Mouse (Mus musculus) c-Kit-positive CD71-negative TER-119-negative erythroid progenitor cells, embryonic 14.5 days (primary cell): Measurements from ENCODE around the gene Tomm40l.
"Not testable (repeated sequence)": the region's sequence is repeated elsewhere in the genome, so short reads cannot be mapped to it uniquely, and the experiment has no call there.

Experiments used
- DNase-seq: peaks from one replicate; pipeline ENCODE4 v3.0.0-alpha.2; 2013; ENCODE audit warnings: low read depth

The Tomm40l gene

GRCm38 (mm10) chr1:171250680-171251593 is 28.6 kb upstream of the Tomm40l start, which contains the start of gene Ndufs2:
Ndufs2 (minus strand) TSS chr1:171251388.
- no peak for DNase-seq

DNA sequence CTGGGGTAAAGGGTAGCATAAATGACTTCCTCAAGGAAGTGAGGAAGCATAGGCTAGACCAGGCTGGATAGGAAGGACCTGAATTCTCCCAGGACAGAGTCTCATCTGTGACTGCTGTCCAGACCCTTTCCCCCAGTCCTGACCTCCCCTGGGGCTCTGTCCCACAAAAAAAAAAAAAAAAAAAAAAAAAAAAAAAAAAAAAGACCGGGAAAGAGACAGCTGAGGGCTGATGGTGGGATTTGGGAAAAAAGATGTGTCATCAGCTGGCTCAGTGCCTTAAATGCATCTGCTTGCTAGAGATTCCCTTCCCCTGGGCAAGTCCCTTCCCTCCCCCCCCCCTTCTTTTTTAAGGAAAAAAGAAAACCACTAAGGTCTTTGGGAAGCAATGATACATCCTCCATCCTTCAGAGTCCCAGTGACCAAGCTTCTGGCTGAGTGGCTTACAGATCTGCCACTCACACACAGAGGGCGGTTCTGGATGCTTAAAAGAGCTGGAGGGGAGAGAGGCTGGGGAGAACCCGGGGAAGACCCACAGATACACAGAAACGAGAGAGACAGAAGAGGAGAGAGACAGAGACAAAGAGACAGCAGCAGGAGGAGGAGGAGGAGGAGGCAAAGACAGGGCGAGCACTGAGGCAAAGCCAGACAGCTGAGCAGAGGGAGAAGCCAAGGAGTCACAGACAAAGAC is 27.7 kb upstream of the Tomm40l start, which contains the start of gene Adamts4:
Gene Adamts4 (plus strand): TSS at position 509 of the 688 bp plus-strand sequence.
- DNase-seq, result no peak

GRCm38 (mm10) chr1:171248386-171249226 is 26.3 kb upstream of the Tomm40l start:
- DNase-seq, result no peak

DNA sequence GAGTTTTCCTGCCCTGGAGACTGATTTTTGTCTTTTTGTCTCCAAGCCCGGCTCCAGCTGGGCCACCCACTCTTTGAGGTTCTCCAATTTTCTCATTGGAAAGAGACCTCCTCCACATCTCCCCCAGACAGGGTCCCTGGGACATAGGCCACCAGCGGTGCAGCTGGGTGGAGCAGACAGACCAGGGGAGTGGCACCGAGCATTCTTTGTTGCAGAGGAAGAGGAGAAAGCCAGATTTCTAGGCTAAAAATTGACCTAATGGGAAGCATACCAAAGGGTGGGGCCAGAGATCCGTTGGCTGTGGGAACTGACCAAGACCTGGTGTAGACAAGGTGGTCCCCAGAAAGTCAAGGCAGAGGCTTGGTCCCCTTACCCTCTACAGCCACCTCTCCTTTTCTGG is 25.6 kb upstream of the Tomm40l start:
- DNase-seq, result no peak

GRCm38 (mm10) chr1:171247453-171247841 is 25.1 kb upstream of the Tomm40l start:
- no peak for DNase-seq

DNA sequence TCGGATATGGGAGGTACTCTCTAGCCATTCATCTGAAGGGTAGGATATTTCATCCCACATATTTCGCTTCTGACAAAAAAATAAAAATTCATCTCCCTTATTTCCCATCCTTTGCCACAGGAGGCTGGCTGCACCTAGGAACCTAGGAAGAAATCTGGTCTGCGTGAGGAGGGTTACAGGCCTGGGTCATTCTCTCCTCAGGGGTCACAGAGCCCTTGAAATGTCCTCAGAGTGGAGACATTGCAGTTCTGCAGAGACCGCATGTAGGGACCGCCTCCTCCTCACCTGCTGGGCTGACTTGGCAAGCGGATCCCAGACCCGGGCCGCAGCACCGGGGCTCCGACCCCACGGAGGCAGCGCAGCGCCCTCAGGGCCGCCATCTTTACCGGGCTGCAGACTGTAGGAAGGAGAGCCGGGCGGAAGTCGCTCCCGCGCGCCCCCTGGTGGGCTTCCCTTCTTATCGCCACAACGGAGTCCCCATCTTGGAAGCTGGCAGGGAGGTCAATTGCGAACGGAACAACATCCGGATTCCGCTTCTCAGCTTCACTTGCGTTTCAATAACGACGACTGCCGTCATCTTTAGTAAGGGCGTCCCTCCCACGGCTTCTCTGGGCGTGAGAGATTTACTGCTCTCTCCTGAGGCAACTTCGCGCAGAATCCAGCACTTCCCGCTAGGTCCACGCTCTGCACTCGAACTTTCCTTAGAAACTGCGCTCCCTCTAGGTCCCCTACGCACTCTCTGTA is 24.6 kb upstream of the Tomm40l start:
- DNase-seq, result peak; percentile 96

DNA sequence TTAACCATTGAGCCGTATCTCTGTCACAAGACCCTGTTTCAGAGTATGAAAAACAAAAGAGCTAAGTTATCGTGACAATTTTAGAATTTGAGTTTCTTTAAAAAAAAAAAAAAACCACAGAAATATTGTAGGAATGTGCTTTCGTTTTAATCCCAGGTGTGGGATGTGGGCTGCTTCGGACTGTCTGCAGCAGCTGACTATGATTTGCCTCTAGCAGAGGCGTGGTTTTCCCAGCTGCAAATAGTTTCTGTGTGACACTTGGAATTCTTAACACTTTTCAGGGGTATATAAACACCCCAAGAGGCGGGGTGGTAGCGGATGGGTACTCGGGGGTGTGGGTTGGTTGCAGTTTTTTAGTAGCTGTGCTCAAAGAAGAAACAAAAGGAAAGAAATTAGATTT is 23.0 kb upstream of the Tomm40l start:
- no peak for DNase-seq

- not testable (repeated sequence) for DNase-seq
These were observed 19.6 kb upstream of the Tomm40l start for GRCm38 (mm10) chr1:171241952-171242351.

GRCm38 (mm10) chr1:171240911-171241310 is 18.6 kb upstream of the Tomm40l start:
- DNase-seq, result no peak

- DNase-seq, result no peak
These were observed 17.9 kb upstream of the Tomm40l start for GRCm38 (mm10) chr1:171239992-171240744.

DNA sequence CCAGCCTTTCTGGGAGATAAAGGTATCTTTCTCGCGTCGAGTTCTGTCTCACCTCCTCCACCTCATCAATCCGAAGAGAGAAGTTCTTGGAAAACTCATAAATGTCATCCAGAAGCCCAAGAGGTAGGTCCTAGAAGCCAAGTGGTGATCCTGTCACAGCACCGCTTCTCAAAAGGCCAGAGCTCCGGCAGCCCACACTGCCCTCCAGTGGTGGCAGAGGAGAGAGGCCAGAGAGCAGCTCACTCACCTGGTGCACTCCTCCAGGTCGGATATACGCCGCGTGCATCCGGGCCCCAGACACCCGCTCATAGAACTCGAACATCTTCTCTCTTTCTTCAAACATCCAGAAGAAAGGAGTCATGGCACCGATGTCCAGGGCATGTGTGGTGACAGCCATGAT is 16.1 kb upstream of the Tomm40l start:
- DNase-seq, result no peak

DNA sequence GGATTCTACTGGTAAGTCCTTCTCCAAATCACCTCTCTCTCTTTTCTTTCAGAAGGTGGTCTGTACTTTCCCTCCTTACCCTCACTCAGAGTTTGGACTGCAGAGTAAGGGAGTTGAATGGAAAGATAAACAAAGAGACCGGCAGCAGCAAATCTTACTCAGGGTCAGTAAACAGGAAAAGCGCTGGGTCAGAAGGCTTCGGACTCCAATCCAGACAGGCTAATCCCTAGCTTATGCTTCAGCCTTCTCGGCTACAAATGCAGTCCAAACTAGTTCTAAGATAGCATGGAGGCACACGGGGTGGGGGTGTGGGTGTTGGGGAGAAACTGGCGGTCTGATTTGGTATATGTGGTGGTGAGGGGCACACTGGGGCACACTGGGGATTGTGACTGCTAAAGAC is 15.1 kb upstream of the Tomm40l start:
- no peak for DNase-seq

DNA sequence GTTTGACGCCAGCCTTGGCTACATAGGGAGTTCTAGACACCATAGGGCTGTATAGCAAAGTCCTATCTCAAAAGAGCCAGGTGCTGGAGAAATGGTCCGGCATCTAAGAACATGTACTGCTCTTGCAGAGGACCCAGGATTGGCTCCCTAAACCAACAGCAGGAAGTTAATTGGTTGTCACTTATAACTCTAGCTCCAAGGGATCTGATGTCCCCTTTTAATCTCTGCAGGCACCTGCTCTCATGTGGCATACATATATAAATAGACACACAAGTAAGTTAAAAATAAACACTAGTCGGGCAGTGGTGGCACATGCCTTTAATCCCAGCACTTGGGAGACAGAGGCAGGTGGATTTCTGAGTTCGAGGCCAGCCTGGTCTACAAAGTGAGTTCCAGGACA is 13.5 kb upstream of the Tomm40l start:
- DNase-seq, result no peak

DNA sequence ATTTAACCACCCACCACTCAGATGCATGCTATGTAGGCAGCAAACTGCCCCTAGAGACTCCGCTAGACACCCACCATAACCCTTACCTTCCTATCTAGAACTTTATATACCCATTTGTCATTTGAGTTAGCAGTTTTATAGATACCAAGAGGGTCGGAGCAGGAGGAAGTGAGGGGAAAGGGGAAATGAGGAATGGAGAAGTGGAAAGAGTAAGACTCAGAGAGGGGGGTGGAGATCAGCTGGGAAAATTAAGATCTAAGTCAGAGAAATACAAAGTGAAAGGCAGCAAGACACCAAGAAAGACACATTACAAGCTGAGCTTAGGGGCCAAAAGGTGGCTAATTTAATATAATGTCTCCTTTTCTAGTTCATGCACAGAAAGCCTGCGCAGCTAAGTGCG is 12.2 kb upstream of the Tomm40l start:
- no peak for DNase-seq

DNA sequence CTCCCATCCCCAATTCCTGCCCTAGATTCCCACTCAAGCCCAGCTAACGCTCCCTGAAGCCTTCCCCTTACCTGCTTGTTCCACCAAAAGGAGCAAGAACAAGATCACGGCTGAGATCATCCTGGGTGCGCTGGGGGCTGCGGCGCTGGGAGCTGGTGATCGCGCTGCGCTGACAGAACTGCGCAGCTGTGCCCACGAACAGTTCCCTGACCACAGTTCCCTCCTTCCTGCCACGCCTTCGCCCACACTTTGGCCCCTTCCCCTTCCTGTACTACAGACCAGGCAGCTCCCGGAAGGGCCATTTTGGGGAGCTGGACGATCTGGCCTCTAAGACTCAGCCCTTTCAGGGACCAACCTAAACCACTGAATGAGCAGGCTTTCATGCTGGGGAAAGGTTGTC is 11.8 kb upstream of the Tomm40l start, which contains the start of gene Fcer1g:
Gene Fcer1g (minus strand): TSS at position 240 of the 400 bp plus-strand sequence.
- DNase-seq, result no peak

GRCm38 (mm10) chr1:171232800-171233730 is 10.8 kb upstream of the Tomm40l start:
- DNase-seq, result no peak

DNA sequence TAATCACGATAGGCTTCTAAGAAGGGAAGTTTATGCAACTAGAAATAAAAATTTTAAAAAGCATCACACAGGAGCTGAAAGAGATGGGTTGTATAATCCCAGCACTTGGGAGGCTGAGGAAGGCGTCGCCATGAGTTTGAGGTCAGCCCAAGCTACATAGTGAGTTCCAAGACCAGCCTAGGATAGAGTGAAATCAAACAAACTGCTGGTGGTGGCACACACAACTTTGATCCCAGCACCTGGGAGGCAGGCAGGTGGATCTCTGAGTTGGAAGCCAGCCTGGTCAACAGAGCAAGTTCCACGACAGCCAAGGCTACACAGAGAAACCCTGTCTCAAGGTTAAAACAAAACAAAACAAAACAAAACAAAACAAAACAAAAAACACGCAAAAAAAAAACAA is 10.0 kb upstream of the Tomm40l start:
- no peak for DNase-seq

GRCm38 (mm10) chr1:171231844-171232243 is 9.5 kb upstream of the Tomm40l start:
- DNase-seq, result no peak

DNA sequence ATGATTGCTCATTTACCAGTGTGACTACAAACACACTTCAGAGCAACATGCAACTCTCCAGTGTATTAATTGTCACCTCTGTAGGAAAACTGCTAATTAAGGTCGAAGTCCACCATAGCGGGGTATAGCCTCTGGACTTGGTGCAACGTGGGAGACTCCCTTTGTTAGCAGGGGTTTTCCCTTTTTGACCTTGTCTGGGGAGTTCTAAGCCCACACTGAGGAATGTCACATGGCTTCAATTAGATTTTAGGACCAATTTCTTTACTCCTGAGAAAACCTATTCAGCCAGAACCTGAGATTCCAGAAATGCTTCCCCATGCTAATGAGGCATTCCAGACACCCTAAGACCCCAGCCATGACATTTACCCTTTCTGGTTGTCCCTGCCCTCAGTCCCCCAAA is 7.9 kb upstream of the Tomm40l start:
- DNase-seq, result no peak

GRCm38 (mm10) chr1:171229750-171230149 is 7.4 kb upstream of the Tomm40l start:
- DNase-seq, result no peak
